8 mouse cellular contexts compared by ENCODE assay signal in genomic region chr12:54064986-54065385, GRCm38 (mm10).
"Had no signal": no experiment of that assay in that cellular context is flagged by ENCODE, and none has a peak within 500 bp of the region (broad histone marks: within the 10 kb centered on the region; RNA-seq: fewer than 3 reads in every experiment).

No protein-coding gene starts in this region.

- H3K36me3 ChIP-seq: liver, embryonic 13.5 days; neural tube, embryonic 15.5 days had no signal

- H3K9me3 ChIP-seq: liver, embryonic 13.5 days; neural tube, embryonic 15.5 days had no signal

- DNase-seq: liver, embryonic 13.5 days; midbrain, embryonic 14.5 days; thymus, postnatal 14 days had no signal

- H3K9ac ChIP-seq: liver, embryonic 13.5 days; neural tube, embryonic 15.5 days had no signal

- H3K27ac ChIP-seq: layer of hippocampus, adult 2 months; liver, embryonic 13.5 days; midbrain, embryonic 10.5 days; neural tube, embryonic 15.5 days; stomach, postnatal 0 days had no signal

- H3K4me3 ChIP-seq: layer of hippocampus, adult 2 months; liver, embryonic 13.5 days; midbrain, embryonic 10.5 days; myocyte; neural tube, embryonic 15.5 days had no signal

- H3K4me2 ChIP-seq: liver, embryonic 13.5 days; neural tube, embryonic 15.5 days had no signal
